Comparison of ENCODE assay signal across 9 mouse cellular contexts in genomic region chr9:65133739-65134138, GRCm38 (mm10). TPM values are rescaled to one million over a fixed set of nuclear protein-coding genes. Genes with fewer than 3 reads are reported as not detected.
DNase-seq lines count a peak whose midpoint lies in the region; ATAC-seq and TF ChIP-seq lines count a peak whose summit lies in the region.
"Had no signal": no experiment of that assay in that cellular context is flagged by ENCODE, and none has a peak within 500 bp of the region (broad histone marks: within the 10 kb centered on the region; RNA-seq: fewer than 3 reads in every experiment).

No protein-coding gene starts in this region.

- TF ChIP-seq CTCF in left cerebral cortex, adult 2 months (IDR thresholded peaks at IDR 0.05), result peak; percentile 64

- no peak overlapping the region for H3K4me3 ChIP-seq in left cerebral cortex, adult 2 months

- intact Hi-C loops in left cerebral cortex, adult 2 months (cut with DNase I), result loop anchor here (1.0 to 2.0 kb wide), 3 partner anchors 31 to 149 kb away; no protein-coding TSS in a partner anchor

- H3K27ac ChIP-seq in left cerebral cortex, adult 2 months, result no peak overlapping the region
- H3K27ac ChIP-seq: macrophage had no signal

- peak; percentile 72 for DNase-seq in NIH3T3 (ENCODE audit: low read depth)
- peak; percentile 57 for DNase-seq in cerebellum, adult 9-11 months
- peak; percentile 75 to 76 for DNase-seq in frontal cortex, postnatal 25 days (ENCODE audit: low spot score in 2 of 2)
- DNase-seq in induced T-regulatory cell, adult 2 months (ENCODE audit: low read depth), result peak; percentile 90
- DNase-seq in left cerebral cortex, adult 2 months (ENCODE audit: extremely low spot score in 1 of 2, low spot score in 2 of 2), result peak; percentile 67 to 76
- peak; percentile 45 to 55 for DNase-seq in right cerebral cortex, postnatal 36 days (ENCODE audit: low spot score in 2 of 2)

- peak; percentile 46; the same call in 1 of the 2 replicates for ATAC-seq in megakaryocyte-erythroid progenitor cell, adult 5-6 weeks (replicated peaks; ENCODE audit: low FRiP score, low TSS enrichment, poor library complexity, severe bottlenecking)
- ATAC-seq in activated CD4-positive, CD25-positive, alpha-beta regulatory T cell, adult 4 months, result no peak

RNA-seq across cellular contexts. Expression of gene Igdcc3, which starts 7.2 kb away (rescaled TPM):
- 1 to 10 TPM; 2.0 to 2.5 TPM for total RNA-seq in left cerebral cortex, adult 2 months (2021)
- total RNA-seq in megakaryocyte-erythroid progenitor cell, adult 5-6 weeks (2014; fragmentation: Nextera tagmentation), result not detected in 2 replicates
- not detected in 2 replicates for total RNA-seq in megakaryocyte-erythroid progenitor cell, adult 5-6 weeks (2017)
- not detected for polyA plus RNA-seq in activated CD4-positive, CD25-positive, alpha-beta regulatory T cell, adult 4 months (2017; shearing (Covaris generic))
- polyA plus RNA-seq: macrophage had no signal

RNA-seq across cellular contexts. Expression of gene Igdcc4, which starts 32.5 kb away (rescaled TPM):
- 10 to 100 TPM; 31.8 to 33.7 TPM for total RNA-seq in left cerebral cortex, adult 2 months (2021)
- 0.35 TPM in 1 of 2 replicates, not detected in the other for total RNA-seq in megakaryocyte-erythroid progenitor cell, adult 5-6 weeks (2014; fragmentation: Nextera tagmentation)
- total RNA-seq in megakaryocyte-erythroid progenitor cell, adult 5-6 weeks (2017), result 0.42 TPM in 1 of 2 replicates, not detected in the other
- under 1 TPM in 1 of 2 experiments, not detected in 1; 0.11 TPM for polyA plus RNA-seq in activated CD4-positive, CD25-positive, alpha-beta regulatory T cell, adult 4 months (2017; shearing (Covaris generic))

Comparison
In these comparisons a context has a peak if more than half of its experiments do, and no peak if none do; other contexts are left out.
1. RNA of gene Igdcc4, which starts 32.5 kb away (total RNA-seq): 31.8 to 33.7 TPM in left cerebral cortex, adult 2 months; 0.35 to 0.42 TPM in megakaryocyte-erythroid progenitor cell, adult 5-6 weeks; every median in the first group is over 10 times any median in the second.
2. Peak in every context shown above with its lines, with median percentiles within 50 percentile points of each other: DNase-seq.